Mouse (Mus musculus) olfactory bulb, adult 2 months (tissue): Measurements from ENCODE around the gene Camk1.

Source experiments
- CTCF ChIP-seq: fragments of 200-500 bp; IDR thresholded peaks from 2 replicates; pipeline ENCODE4 v1.5.1; 2012; ENCODE audit warnings: low read depth, mild to moderate bottlenecking, low read length, moderate library complexity; ENCODE audit not compliant: insufficient read depth
- POLR2A ChIP-seq: fragments of 200-500 bp; IDR thresholded peaks from 2 replicates; pipeline ENCODE4 v1.6.1; 2012; ENCODE audit warnings: mild to moderate bottlenecking, low read depth, low read length, moderate library complexity; ENCODE audit not compliant: insufficient read depth

DNA sequence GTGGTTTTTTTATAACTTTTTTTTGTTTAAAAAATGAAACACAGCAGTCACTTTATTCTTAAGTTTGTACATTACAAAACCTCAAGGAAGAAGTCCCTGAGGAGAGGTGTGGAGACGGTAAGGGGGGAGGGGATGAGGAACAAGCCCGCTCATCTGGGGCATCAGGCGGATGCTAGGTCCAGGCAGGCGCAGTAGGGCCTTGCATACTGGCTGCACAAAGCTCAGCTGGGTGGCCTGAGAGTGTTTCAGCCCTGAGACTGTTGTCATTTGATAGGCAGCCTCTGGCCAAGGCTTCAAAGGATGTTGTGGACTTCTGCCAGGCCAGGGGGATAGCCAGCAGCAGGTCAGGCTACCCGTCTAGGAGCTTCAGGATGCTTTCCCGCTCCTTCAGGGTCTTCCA lies 22.9 kb upstream of the Camk1 start:
- TF ChIP-seq POLR2A (no peak), CTCF (no peak)
